Mouse (Mus musculus) ovary, postnatal 10 days (tissue): ENCODE measurements around the gene Vsig10.
A peak's percentile ranks its signal among the peaks of the same experiment; 100 is the strongest.
"Not testable (repeated sequence)": the region's sequence is repeated elsewhere in the genome, so short reads cannot be mapped to it uniquely, and the experiment has no call there.

Experiments
- DNase-seq: peaks from one replicate; pipeline ENCODE4 v3.0.0; 2022; ENCODE audit warnings: low spot score

Gene Vsig10

GRCm38 (mm10) chr5:117303691-117304579 lies 14.9 kb upstream of the Vsig10 start:
- no peak for DNase-seq

DNA sequence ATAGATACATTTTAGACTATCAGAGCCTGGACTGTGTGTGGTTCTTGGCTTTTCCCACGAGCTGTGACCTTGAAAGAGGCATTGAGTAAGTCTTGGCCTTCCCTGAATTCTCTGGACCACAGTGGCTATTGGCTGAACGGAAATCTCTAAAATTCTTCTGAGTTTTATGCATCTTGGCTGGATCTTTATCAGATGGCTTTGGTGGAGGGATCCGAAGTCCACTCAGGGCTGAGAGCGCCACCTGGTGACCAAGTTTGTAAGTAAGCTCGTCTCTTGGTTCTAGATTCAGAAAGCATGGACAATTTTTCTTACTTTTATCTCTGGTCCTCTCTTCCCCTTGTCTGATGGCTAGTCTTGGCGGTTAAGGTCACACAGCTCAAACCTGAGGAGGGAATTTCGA lies 13.9 kb upstream of the Vsig10 start:
- DNase-seq = peak; percentile 69

DNA sequence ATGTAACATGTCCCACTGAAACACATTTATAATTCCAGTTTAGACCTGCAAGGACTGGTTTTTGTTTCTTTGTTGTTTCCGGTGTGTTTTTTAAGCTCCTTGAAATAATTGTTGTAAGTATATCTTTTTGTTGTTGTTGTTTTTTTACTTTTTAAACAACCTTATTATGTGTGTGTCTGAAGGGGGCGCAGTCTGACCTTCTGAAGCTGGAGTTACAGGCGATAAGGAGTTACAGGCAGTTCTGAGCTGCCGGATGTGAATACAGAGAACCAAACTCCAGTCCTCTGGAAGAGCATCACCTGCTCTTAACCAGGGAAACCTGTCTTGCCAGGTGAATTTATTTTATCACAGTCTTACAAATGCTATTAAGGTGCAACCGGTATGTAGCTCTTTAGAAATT lies 13.1 kb upstream of the Vsig10 start:
- DNase-seq = no peak

GRCm38 (mm10) chr5:117306826-117307225 lies 12.1 kb upstream of the Vsig10 start:
- DNase-seq = no peak

GRCm38 (mm10) chr5:117307699-117308098 lies 11.2 kb upstream of the Vsig10 start:
- DNase-seq = no peak

GRCm38 (mm10) chr5:117313420-117313819 lies 5.5 kb upstream of the Vsig10 start:
- DNase-seq = no peak

GRCm38 (mm10) chr5:117313909-117314308 lies 5.0 kb upstream of the Vsig10 start:
- DNase-seq = no peak

- no peak for DNase-seq
Measured at GRCm38 (mm10) chr5:117314587-117315428, 4.1 kb upstream of the Vsig10 start.

DNA sequence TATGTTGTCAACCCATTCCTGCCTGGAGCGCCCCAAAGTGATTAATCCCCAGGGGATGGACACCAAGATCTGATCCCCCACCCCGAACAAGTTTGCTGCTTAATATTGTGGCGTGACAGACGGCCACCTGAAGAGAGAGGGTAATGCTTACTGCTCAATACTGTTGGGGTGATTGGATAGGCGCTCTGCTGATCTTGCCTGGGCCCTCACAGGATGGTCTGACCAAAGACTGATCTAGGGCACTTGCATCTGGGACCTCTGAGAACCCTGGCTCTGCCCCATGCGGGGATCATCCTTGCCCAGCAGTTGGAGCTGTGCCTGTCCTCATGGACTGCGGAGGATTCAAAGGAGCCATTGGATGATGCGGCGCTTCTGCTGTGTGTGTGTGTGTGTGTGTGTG lies 4.9 kb downstream of the Vsig10 start:
- no peak for DNase-seq

- DNase-seq = no peak
Measured at GRCm38 (mm10) chr5:117326408-117326807, 7.5 kb downstream of the Vsig10 start.

DNA sequence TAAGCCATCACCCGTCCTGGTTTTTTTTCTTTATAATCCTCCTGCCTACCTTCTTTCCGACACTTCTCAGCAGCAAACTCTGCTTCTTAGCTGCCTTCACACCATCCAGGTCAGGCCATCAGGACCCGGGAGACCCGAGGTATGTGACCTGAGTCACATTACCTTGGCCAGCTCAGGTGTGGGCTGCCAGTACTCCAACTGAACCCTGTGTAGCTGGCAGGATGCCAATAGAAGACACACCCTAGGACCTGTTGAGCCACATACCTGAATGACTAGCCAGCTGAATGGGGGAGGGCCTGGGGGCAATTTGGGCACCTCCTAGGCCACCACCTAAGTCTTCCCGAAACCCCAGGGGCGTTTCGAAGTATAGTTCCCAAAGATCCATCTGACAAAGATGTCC lies 11.6 kb downstream of the Vsig10 start:
- DNase-seq = no peak

DNA sequence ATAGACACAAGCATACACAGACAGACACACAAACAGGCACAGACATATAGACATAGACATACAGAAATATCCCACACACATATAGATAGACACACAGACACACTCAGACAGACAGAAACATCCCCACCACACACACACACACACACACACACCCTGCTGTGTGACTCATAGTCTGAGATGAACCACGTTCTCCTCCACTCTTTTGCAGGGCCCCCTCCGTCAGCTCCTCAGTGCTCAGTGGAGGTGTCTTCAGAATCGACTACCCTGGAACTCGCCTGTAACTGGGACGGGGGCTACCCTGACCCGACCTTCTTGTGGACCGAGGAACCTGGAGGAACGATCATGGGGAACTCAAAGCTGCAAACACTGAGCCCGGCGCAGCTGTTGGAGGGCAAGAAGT lies 19.1 kb downstream of the Vsig10 start:
- no peak for DNase-seq

DNA sequence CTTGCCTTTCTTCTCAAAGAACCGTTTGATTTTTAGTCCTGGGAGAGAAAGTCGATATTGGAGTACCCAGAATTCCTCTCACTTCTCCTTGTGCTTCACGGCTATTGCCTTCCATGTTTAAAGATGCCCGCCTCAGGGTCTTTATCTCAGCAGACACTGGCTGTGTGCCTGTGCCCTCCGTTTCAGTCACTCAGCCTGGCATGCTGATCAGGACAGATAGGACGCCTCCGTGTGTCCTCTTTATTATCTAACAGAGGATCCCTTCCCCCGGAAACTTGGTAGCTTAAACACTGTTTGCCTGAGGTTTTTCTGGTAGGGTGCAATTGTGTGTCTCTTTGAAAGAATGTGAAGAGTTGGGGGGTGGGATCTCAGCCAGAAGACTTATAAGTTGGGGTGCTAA lies 19.6 kb downstream of the Vsig10 start:
- DNase-seq = no peak

GRCm38 (mm10) chr5:117340081-117340480 lies 21.2 kb downstream of the Vsig10 start:
- no peak for DNase-seq

GRCm38 (mm10) chr5:117341896-117342295 lies 23.0 kb downstream of the Vsig10 start:
- no peak for DNase-seq

- not testable (repeated sequence) for DNase-seq
Measured at GRCm38 (mm10) chr5:117344496-117344895, 25.6 kb downstream of the Vsig10 start.

- no peak for DNase-seq
Measured at GRCm38 (mm10) chr5:117345432-117345976, 26.6 kb downstream of the Vsig10 start.

DNA sequence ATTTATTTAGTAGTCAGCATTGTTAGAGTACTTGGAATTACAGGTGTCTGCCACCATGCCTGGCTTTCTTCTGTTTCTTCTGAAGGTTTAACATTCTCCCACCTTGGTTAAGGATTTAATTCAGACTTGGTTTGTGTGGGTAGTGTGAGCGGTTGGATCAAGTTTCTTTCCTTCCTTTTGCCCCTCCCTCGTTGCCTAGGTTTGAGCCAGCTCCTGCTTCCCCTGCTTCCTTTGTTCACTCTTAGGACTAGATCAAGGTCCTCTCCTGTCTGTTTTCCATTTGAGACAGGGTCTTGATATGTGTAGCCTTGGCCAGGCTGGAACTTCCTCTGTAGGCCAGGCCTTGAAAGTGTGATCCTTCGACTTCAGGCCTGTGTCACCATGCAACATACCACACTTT lies 27.4 kb downstream of the Vsig10 start:
- no peak for DNase-seq

DNA sequence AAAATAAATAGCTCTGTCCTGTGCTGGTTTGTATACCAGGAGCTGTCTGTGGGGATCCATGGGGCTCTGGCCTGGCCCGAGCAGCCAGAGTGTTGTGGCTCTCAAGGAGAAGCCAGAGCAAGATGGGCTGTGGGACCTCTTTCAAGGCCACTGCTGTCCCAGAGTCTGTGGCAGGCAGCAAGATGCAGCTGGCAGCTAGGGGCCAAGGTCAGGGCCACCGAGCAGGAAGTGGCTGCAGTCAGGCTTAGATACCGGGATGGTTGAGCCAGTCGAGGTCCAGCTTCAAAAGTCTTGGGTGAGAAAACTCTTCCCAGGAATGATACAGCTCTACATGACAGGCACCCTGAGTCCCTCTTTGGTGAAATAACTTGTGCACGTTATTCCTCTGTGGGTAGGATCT lies 28.1 kb downstream of the Vsig10 start:
- DNase-seq = no peak

DNA sequence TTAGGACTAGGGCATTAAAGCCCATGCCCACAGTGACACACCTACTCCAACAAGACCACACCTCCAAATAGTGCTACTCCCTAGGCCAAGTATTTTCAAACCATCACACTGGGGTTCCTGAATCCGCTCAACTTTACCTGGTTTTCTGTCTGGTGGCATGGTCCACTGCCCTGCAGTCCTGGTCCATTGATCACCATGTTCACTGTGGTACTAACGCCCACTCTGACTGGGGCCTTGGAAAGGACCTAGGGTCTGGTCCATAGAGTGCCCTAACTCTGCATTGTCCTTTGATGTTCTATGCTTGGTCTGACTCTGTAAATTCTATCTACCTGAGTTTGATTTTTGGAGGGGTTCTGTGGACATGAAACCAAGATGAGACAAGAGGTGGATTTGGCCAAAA lies 29.0 kb downstream of the Vsig10 start:
- no peak for DNase-seq

GRCm38 (mm10) chr5:117348279-117348678 lies 29.4 kb downstream of the Vsig10 start:
- no peak for DNase-seq

GRCm38 (mm10) chr5:117354121-117354520 lies 35.2 kb downstream of the Vsig10 start:
- DNase-seq = no peak
